Mouse (Mus musculus): Measurements from ENCODE around the gene Klhl18. TPM values are rescaled to one million over a fixed set of nuclear protein-coding genes. Genes with fewer than 3 reads are reported as not detected.

Gene Klhl18
- total and polyA plus RNA-seq, 3 experiments: 3.8 to 6.9 TPM; not detected in 1

GRCm38 (mm10) chr9:110448857-110449617, 27.5 kb downstream of the Klhl18 start:
- Histone ChIP-seq H3K4me1 (ENCODE audit: control insufficient read depth in 1 of 2, insufficient read depth in 2 of 2, low read length in 2 of 2) (peaks cover 0 to 6% of the 10 kb centered on the region in 2 experiments; a peak in 2 of 4 replicates), H3K4me3 (ENCODE audit: control insufficient read depth in 1 of 2, insufficient read depth in 1 of 2, low read depth in 2 of 2, low read length in 2 of 2) (no peak overlapping the region), H3K9me3 (replicated peaks; ENCODE audit: insufficient read depth, low read length) (no peaks in the 10 kb centered on the region), H3K9ac (ENCODE audit: control insufficient read depth, low read depth, low read length, poor library complexity, severe bottlenecking) (no peak overlapping the region), H3K27me3 (ENCODE audit: control insufficient read depth in 1 of 2, insufficient read depth in 2 of 2, low read length in 2 of 2) (no peaks in the 10 kb centered on the region), H3K36me3 (ENCODE audit: control insufficient read depth in 1 of 2, insufficient read depth in 2 of 2, low read length in 2 of 2) (no peaks in the 10 kb centered on the region), H3K27ac (ENCODE audit: control insufficient read depth, low read depth, low read length) (no peak overlapping the region), H3K79me2 (ENCODE audit: control insufficient read depth, insufficient read depth, low read length, poor library complexity) (no peaks in the 10 kb centered on the region)
- peak; percentile 93 for DNase-seq (ENCODE audit: low read depth, low spot score)
- peak; percentile 88 for TF ChIP-seq ZC3H11A (IDR thresholded peaks at IDR 0.05; ENCODE audit: low read depth, low read length)
- peak; percentile 90 for TF ChIP-seq SMC3 (IDR thresholded peaks at IDR 0.05; ENCODE audit: low read depth, low read length)
- no peak for TF ChIP-seq MAFK (IDR thresholded peaks at IDR 0.05; ENCODE audit: borderline replicate concordance, low read depth, low read length)
- peak in 1 of 2 experiments; percentile 60; a peak in 2 of 4 replicates for TF ChIP-seq EP300 (IDR thresholded peaks at IDR 0.05; ENCODE audit: low read depth in 1 of 2, low read length in 2 of 2)
- peak; percentile 92 for TF ChIP-seq RAD21 (IDR thresholded peaks at IDR 0.05; ENCODE audit: low read depth, low read length)
- peak; percentile 38; the same call in 1 of the 2 replicates for TF ChIP-seq MYC (IDR thresholded peaks at IDR 0.05; ENCODE audit: low read depth, low read length)
- no peak for TF ChIP-seq ZKSCAN1 (IDR thresholded peaks at IDR 0.05; ENCODE audit: low read depth, low read length)
- TF ChIP-seq TBP (IDR thresholded peaks at IDR 0.05; ENCODE audit: low read depth, low read length): no peak
- no peak for TF ChIP-seq MXI1 (IDR thresholded peaks at IDR 0.05; ENCODE audit: low read depth, low read length)
- TF ChIP-seq UBTF (IDR thresholded peaks at IDR 0.05; ENCODE audit: borderline replicate concordance, insufficient read depth, low read depth, low read length): no peak
- no peak for TF ChIP-seq NELFE (IDR thresholded peaks at IDR 0.05; ENCODE audit: low read depth, low read length)
- TF ChIP-seq MAZ (IDR thresholded peaks at IDR 0.05; ENCODE audit: low read depth, low read length): 0 out of 2 replicates have a peak, but pooled peaks have one; percentile 30
- peak; percentile 67 for TF ChIP-seq GATA1 (IDR thresholded peaks at IDR 0.05; ENCODE audit: low read depth, low read length)
- TF ChIP-seq ZNF384 (IDR thresholded peaks at IDR 0.05; ENCODE audit: low read depth, low read length): no peak
- TF ChIP-seq NRF1 (IDR thresholded peaks at IDR 0.05; ENCODE audit: insufficient read depth, low read depth, low read length, poor library complexity, severe bottlenecking): peak; percentile 74
- TF ChIP-seq SIN3A (IDR thresholded peaks at IDR 0.05; ENCODE audit: low read length): peak; percentile 77
- peak; percentile 69 to 94 (median 77) for TF ChIP-seq CTCF (IDR thresholded peaks at IDR 0.05 in 2 of 3, conservative IDR thresholded peaks at IDR 0.05 in 1 of 3; ENCODE audit: control insufficient read depth in 1 of 3, insufficient read depth in 1 of 3, low read depth in 2 of 3, low read length in 3 of 3, poor library complexity in 1 of 3, severe bottlenecking in 1 of 3)
- TF ChIP-seq E2F4 (IDR thresholded peaks at IDR 0.05; ENCODE audit: borderline replicate concordance, low read depth, low read length): no peak
- peak; percentile 6; the same call in 1 of the 2 replicates for TF ChIP-seq RCOR1 (IDR thresholded peaks at IDR 0.05; ENCODE audit: low read depth, low read length)
- TF ChIP-seq USF2 (IDR thresholded peaks at IDR 0.05; ENCODE audit: borderline replicate concordance in 1 of 2, insufficient read depth in 1 of 2, low read depth in 1 of 2, low read length in 2 of 2): no peak
- TF ChIP-seq USF1 (IDR thresholded peaks at IDR 0.05; ENCODE audit: low read depth, low read length): no peak
- no peak; the same call in 1 of the 2 replicates for TF ChIP-seq ETS1 (IDR thresholded peaks at IDR 0.05; ENCODE audit: low read depth, low read length)
- TF ChIP-seq MAX (IDR thresholded peaks at IDR 0.05; ENCODE audit: low read length): no peak

All from MEL (cell line).